Mouse (Mus musculus): Measurements from ENCODE around the gene Fubp1.

DNA sequence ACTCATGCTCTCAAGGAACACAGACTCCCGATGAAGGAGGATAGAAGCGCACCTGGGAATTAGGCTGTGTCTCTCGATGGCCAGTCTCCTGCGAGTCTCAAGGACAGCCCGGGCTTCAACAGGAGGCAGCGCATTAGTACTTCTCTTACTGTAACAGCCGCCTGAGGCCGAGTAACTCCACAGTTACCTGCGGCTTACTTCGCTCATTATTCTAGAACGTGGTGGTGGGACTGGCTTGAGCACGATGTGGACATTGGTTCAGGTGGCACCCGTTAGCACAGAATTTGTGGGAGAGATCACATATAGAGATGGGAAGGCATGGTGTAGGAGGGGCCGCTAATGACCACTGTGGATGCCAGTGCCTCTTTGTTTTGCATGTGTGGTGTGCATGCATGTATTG lies 57.9 kb downstream of the Fubp1 start:
- TF ChIP-seq CTCF (IDR thresholded peaks at IDR 0.05; ENCODE audit: low read depth, low read length) (no peak), POLR2A (IDR thresholded peaks at IDR 0.05; ENCODE audit: borderline replicate concordance, low read depth, low read length) (no peak)
